ENCODE assay signal across 7 mouse cellular contexts in genomic region chr13:110280028-110280562, GRCm38 (mm10). TPM values are rescaled to one million over a fixed set of nuclear protein-coding genes. Genes with fewer than 3 reads are reported as not detected.
DNase-seq lines count a peak whose midpoint lies in the region; ATAC-seq lines count a peak whose summit lies in the region.

No protein-coding gene starts in this region.

- no peak overlapping the region for H3K9ac ChIP-seq in stomach, embryonic 14.5 days (replicated peaks; ENCODE audit: low read depth, low read length)

- intact Hi-C loops in left cerebral cortex, postnatal 36 days (cut with DNase I), result loop anchor here (5.0 to 10.0 kb wide), 2 partner anchors 105 to 218 kb away; no protein-coding TSS in a partner anchor

- no peaks in the 10 kb centered on the region for H3K4me1 ChIP-seq in stomach, embryonic 14.5 days (ENCODE audit: control insufficient read depth, insufficient read depth, low read length)

- no peak overlapping the region for H3K27ac ChIP-seq in stomach, embryonic 14.5 days (ENCODE audit: low read length)

- peak overlapping the region; percentile 75 for H3K4me2 ChIP-seq in stomach, embryonic 14.5 days (replicated peaks; ENCODE audit: low read depth, low read length)

- under 1% methylated on average over 24 of the region's 24 CpGs for WGBS in stomach, embryonic 14.5 days

- H3K4me3 ChIP-seq in stomach, embryonic 14.5 days (ENCODE audit: low read depth, low read length), result peak overlapping the region; percentile 35

- H3K36me3 ChIP-seq in stomach, embryonic 14.5 days (ENCODE audit: control insufficient read depth, insufficient read depth, low read length), result no peaks in the 10 kb centered on the region

- DNase-seq in adrenal gland, postnatal 25 days, result peak; percentile 56
- peak; percentile 80 for DNase-seq in embryo, embryonic 11.5 days (ENCODE audit: low read depth, low spot score)
- DNase-seq in heart, adult 18-20 months, result peak; percentile 11 to 26
- DNase-seq in kidney, adult 18-20 months, result peak; percentile 6
- peak; percentile 78 to 83 for DNase-seq in left cerebral cortex, postnatal 36 days (ENCODE audit: low spot score in 2 of 2)

- H3K27me3 ChIP-seq in stomach, embryonic 14.5 days (ENCODE audit: control insufficient read depth, insufficient read depth, low read length), result no peaks in the 10 kb centered on the region

- ATAC-seq in megakaryocyte-erythroid progenitor cell, adult 5-6 weeks (replicated peaks; ENCODE audit: low FRiP score, low TSS enrichment, poor library complexity, severe bottlenecking), result peak; percentile 98
- peak; percentile 96 for ATAC-seq in stomach, embryonic 14.5 days (ENCODE audit: insufficient number of reproducible peaks, insufficient read depth, low FRiP score, low read depth)

- no peaks in the 10 kb centered on the region for H3K9me3 ChIP-seq in stomach, embryonic 14.5 days (ENCODE audit: control insufficient read depth, low read depth, low read length)

RNA-seq across cellular contexts. Expression of gene Rab3c, which starts 0.7 kb away (rescaled TPM):
- total RNA-seq in adrenal gland, postnatal 25 days (2021), result 22.6 and 33.2 TPM in 2 replicates
- total RNA-seq in heart, adult 18-20 months (2021), result under 1 TPM in 1 of 2 experiments, not detected in 1; 0.02 TPM
- 100 to 1,000 TPM; 155 to 184 TPM for total RNA-seq in left cerebral cortex, postnatal 36 days (2021)
- total RNA-seq in megakaryocyte-erythroid progenitor cell, adult 5-6 weeks (2014; fragmentation: Nextera tagmentation), result not detected in 2 replicates
- not detected in 2 replicates for total RNA-seq in megakaryocyte-erythroid progenitor cell, adult 5-6 weeks (2017)
- 5.4 and 5.8 TPM in 2 replicates for polyA plus RNA-seq in stomach, embryonic 14.5 days (2014; fragmentation: Nextera tagmentation; extraction: Ambion mirVana)

Comparison
In these comparisons a context has a peak if more than half of its experiments do, and no peak if none do; other contexts are left out.
1. DNase-seq: peak in every context shown above with its lines; median percentile 80 in left cerebral cortex, postnatal 36 days; 80 in embryo, embryonic 11.5 days; 56 in adrenal gland, postnatal 25 days; 18 in heart, adult 18-20 months; 6 in kidney, adult 18-20 months.
2. RNA of gene Rab3c, which starts 0.7 kb away (total RNA-seq): 155 to 184 TPM in left cerebral cortex, postnatal 36 days and 22.6 to 33.2 TPM in adrenal gland, postnatal 25 days; 0.02 TPM in heart, adult 18-20 months and not detected in megakaryocyte-erythroid progenitor cell, adult 5-6 weeks; every median in the first group is over 10 times any median in the second.